Mouse (Mus musculus) liver, embryonic 11.5 days (tissue): ENCODE measurements around the gene Dus3l. TPM values are rescaled to one million over a fixed set of nuclear protein-coding genes. Genes with fewer than 3 reads are reported as not detected.

ENCODE experiments used
- ATAC-seq: fragments of 200-750 bp; cut with Nextera tagmentation; replicated peaks from 2 replicates; pipeline ENCODE4 v1.8.0; 2017; ENCODE audit warnings: moderate number of reproducible peaks, mild to moderate bottlenecking, moderate TSS enrichment, moderate library complexity; ENCODE audit not compliant: low FRiP score
- DNase-seq: peaks from one replicate; pipeline ENCODE4 v3.0.0-alpha.2; 2017; ENCODE audit warnings: low spot score
- H3K27ac ChIP-seq: fragments of 300-500 bp; sonication (generic); 2 replicates; pipeline ENCODE4 v1.5.1; 2014; ENCODE audit warnings: mild to moderate bottlenecking, low read depth, low read length, control low read depth
- H3K27me3 ChIP-seq: fragments of 300-500 bp; sonication (generic); replicated peaks from 2 replicates; pipeline ENCODE4 v1.6.1; 2014; ENCODE audit warnings: low read length, mixed read lengths; ENCODE audit not compliant: control insufficient read depth, insufficient read depth
- H3K36me3 ChIP-seq: fragments of 300-500 bp; sonication (generic); 2 replicates; pipeline ENCODE4 v1.6.1; 2014; ENCODE audit warnings: mild to moderate bottlenecking, low read length, moderate library complexity, mixed read lengths; ENCODE audit not compliant: control insufficient read depth, insufficient read depth
- H3K4me1 ChIP-seq: fragments of 300-500 bp; sonication (generic); replicated peaks from 2 replicates; pipeline ENCODE4 v1.6.1; 2014; ENCODE audit warnings: low read length, mixed read lengths; ENCODE audit not compliant: control insufficient read depth, insufficient read depth
- H3K4me2 ChIP-seq: fragments of 300-500 bp; sonication (generic); 2 replicates; pipeline ENCODE4 v1.6.1; 2014; ENCODE audit warnings: mild to moderate bottlenecking, control low read depth, moderate library complexity
- H3K4me3 ChIP-seq: fragments of 300-500 bp; sonication (generic); 2 replicates; pipeline ENCODE4 v1.5.1; 2014; ENCODE audit warnings: low read depth, low read length, control low read depth
- H3K9ac ChIP-seq: fragments of 300-500 bp; sonication (generic); 2 replicates; pipeline ENCODE4 v1.6.1; 2014; ENCODE audit warnings: low read depth, low read length, control low read depth
- H3K9me3 ChIP-seq: fragments of 300-500 bp; sonication (generic); 2 replicates; pipeline ENCODE4 v1.6.1; 2016; ENCODE audit warnings: low read length, inconsistent platforms, mixed read lengths; ENCODE audit not compliant: control insufficient read depth
- WGBS: fragments of 180-500 bp; shearing (Covaris S2); extraction: QIAGEN DNeasy Blood & Tissue Kit; methylation state at CpG from one replicate; pipeline ENCODE4 v1.1.7; 2014; 5-methylcytosine and 5-hydroxymethylcytosine counted together
- polyA plus RNA-seq: library from polyadenylated mRNA; unstranded; fragments of >200 nt; fragmentation: Nextera tagmentation; extraction: Ambion mirVana; gene quantifications from 2 replicates; pipeline ENCODE4 v1.2.1, GENCODE M21; 2014

The Dus3l gene
- polyA plus RNA-seq, 1 experiment from 2014 or later = 34.5 TPM

GRCm38 (mm10) chr17:56759261-56759660 is 5.3 kb upstream of the Dus3l start:
- H3K36me3 ChIP-seq = no peaks in the 10 kb centered on the region
- H3K27me3 ChIP-seq = peaks cover 31% of the 10 kb centered on the region
- no peaks in the 10 kb centered on the region for H3K9me3 ChIP-seq
- no peak overlapping the region for H3K4me2 ChIP-seq
- no peak for ATAC-seq
- no peak for DNase-seq
- H3K4me3 ChIP-seq = no peak overlapping the region
- H3K9ac ChIP-seq = no peak overlapping the region
- peaks cover 47% of the 10 kb centered on the region for H3K4me1 ChIP-seq
- H3K27ac ChIP-seq = no peak overlapping the region
- WGBS = 72% methylated on average over 7 of the region's 7 CpGs

- WGBS = 58% methylated on average over 3 of the region's 3 CpGs
- no peak for ATAC-seq
- Histone ChIP-seq H3K9ac (no peak overlapping the region), H3K27ac (no peak overlapping the region), H3K27me3 (peaks cover 13% of the 10 kb centered on the region), H3K36me3 (no peaks in the 10 kb centered on the region), H3K4me1 (peaks cover 45% of the 10 kb centered on the region), H3K4me2 (no peak overlapping the region), H3K9me3 (no peaks in the 10 kb centered on the region), H3K4me3 (no peak overlapping the region)
- no peak for DNase-seq
Observed at GRCm38 (mm10) chr17:56761077-56761476, 3.5 kb upstream of the Dus3l start.

GRCm38 (mm10) chr17:56761991-56762410 is 2.6 kb upstream of the Dus3l start:
- WGBS = under 1% methylated on average over 28 of the region's 28 CpGs
- H3K27ac ChIP-seq = peak overlapping the region; percentile 91
- H3K4me1 ChIP-seq = peaks cover 40% of the 10 kb centered on the region

GRCm38 (mm10) chr17:56762769-56763731 is 1.5 kb upstream of the Dus3l start:
- Histone ChIP-seq H3K4me1 (peaks cover 30% of the 10 kb centered on the region), H3K9me3 (no peaks in the 10 kb centered on the region), H3K4me3 (peak overlapping the region; percentile 50; the same call in 1 of the 2 replicates), H3K27ac (peak overlapping the region; percentile 91), H3K9ac (peak overlapping the region; percentile 66), H3K27me3 (no peaks in the 10 kb centered on the region), H3K36me3 (peaks cover 10% of the 10 kb centered on the region), H3K4me2 (peak overlapping the region; percentile 83)
- ATAC-seq (peak; percentile 13), DNase-seq (peak; percentile 68)
- 29% methylated on average over 27 of the region's 27 CpGs for WGBS

More at GRCm38 (mm10) chr17:56761991-56762410, 2.6 kb upstream of the Dus3l start:
- H3K9me3 ChIP-seq = no peaks in the 10 kb centered on the region
- peak overlapping the region; percentile 83 for H3K4me2 ChIP-seq
- H3K27me3 ChIP-seq = peaks cover 3% of the 10 kb centered on the region
- H3K9ac ChIP-seq = peak overlapping the region; percentile 66
- DNase-seq = peak; percentile 94
- peak; percentile 73 for ATAC-seq
- H3K36me3 ChIP-seq = peaks cover 3% of the 10 kb centered on the region; the same call in 1 of the 2 replicates
- peak overlapping the region; percentile 50 for H3K4me3 ChIP-seq

GRCm38 (mm10) chr17:56763741-56764250 is 761 bp upstream of the Dus3l start:
- H3K4me3 ChIP-seq = peak overlapping the region; percentile 84
- H3K4me1 ChIP-seq = peaks cover 30% of the 10 kb centered on the region
- H3K36me3 ChIP-seq = peaks cover 18% of the 10 kb centered on the region
- H3K27me3 ChIP-seq = no peaks in the 10 kb centered on the region
- peak overlapping the region; percentile 94; the same call in 1 of the 2 replicates for H3K9ac ChIP-seq
- no peaks in the 10 kb centered on the region for H3K9me3 ChIP-seq
- DNase-seq = no peak
- peak overlapping the region; percentile 94 for H3K4me2 ChIP-seq
- peak overlapping the region; percentile 91 for H3K27ac ChIP-seq
- no peak for ATAC-seq
- WGBS = 55% methylated on average over 8 of the region's 8 CpGs

GRCm38 (mm10) chr17:56765431-56765830 is 874 bp downstream of the Dus3l start:
- peak overlapping the region; percentile 91 for H3K27ac ChIP-seq
- H3K36me3 ChIP-seq = peaks cover 23% of the 10 kb centered on the region
- DNase-seq (no peak), ATAC-seq (no peak)
- peak overlapping the region; percentile 84 for H3K4me3 ChIP-seq
- peak overlapping the region; percentile 94 for H3K9ac ChIP-seq
- peak overlapping the region; percentile 94 for H3K4me2 ChIP-seq
- 45% methylated on average over 12 of the region's 12 CpGs for WGBS
- no peaks in the 10 kb centered on the region for H3K9me3 ChIP-seq
- peaks cover 26% of the 10 kb centered on the region for H3K4me1 ChIP-seq
- H3K27me3 ChIP-seq = no peaks in the 10 kb centered on the region

GRCm38 (mm10) chr17:56766631-56767405 is 2.3 kb downstream of the Dus3l start:
- no peak overlapping the region for H3K4me3 ChIP-seq
- no peak overlapping the region for H3K4me2 ChIP-seq
- H3K36me3 ChIP-seq = peaks cover 26% of the 10 kb centered on the region
- 94% methylated on average over 27 of the region's 27 CpGs for WGBS
- H3K9me3 ChIP-seq = no peaks in the 10 kb centered on the region
- peaks cover 21% of the 10 kb centered on the region for H3K4me1 ChIP-seq
- no peak overlapping the region for H3K27ac ChIP-seq
- H3K27me3 ChIP-seq = no peaks in the 10 kb centered on the region
- ATAC-seq (no peak), DNase-seq (no peak)
- no peak overlapping the region for H3K9ac ChIP-seq

- WGBS = 93% methylated on average over 29 of the region's 29 CpGs
Observed at GRCm38 (mm10) chr17:56767531-56768135, 3.1 kb downstream of the Dus3l start.

More at GRCm38 (mm10) chr17:56767531-56768135, 3.1 kb downstream of the Dus3l start:
- no peak for DNase-seq
- Histone ChIP-seq H3K27ac (no peak overlapping the region), H3K4me2 (no peak overlapping the region), H3K36me3 (peaks cover 26% of the 10 kb centered on the region), H3K27me3 (no peaks in the 10 kb centered on the region), H3K9me3 (no peaks in the 10 kb centered on the region), H3K4me1 (peaks cover 17% of the 10 kb centered on the region), H3K4me3 (no peak overlapping the region), H3K9ac (no peak overlapping the region)
- ATAC-seq = no peak
